Mouse (Mus musculus) cerebellum, adult 18-20 months (tissue): ENCODE measurements at regions not wholly inside any gene's neighbourhood (a gene's known extent, or its start where the extent isn't known, plus 50 kb on each side); places are given as distances from the start of the nearest gene placed in this dataset.
A peak's percentile ranks its signal among the peaks of the same experiment; 100 is the strongest.
"Not testable (repeated sequence)": the region's sequence is repeated elsewhere in the genome, so short reads cannot be mapped to it uniquely, and the experiment has no call there.

Experiments used
- DNase-seq, 2 experiments: peaks; one replicate each; pipeline ENCODE4 v3.0.0; 2021

- peak; percentile 68 to 72 for DNase-seq
Observed at GRCm38 (mm10) chr17:69563165-69563564, 124.0 kb downstream of the Akain1 start.

- DNase-seq: not testable (repeated sequence)
Observed at GRCm38 (mm10) chr17:69571070-69571669, 132.0 kb downstream of the Akain1 start.

- DNase-seq: no peak
Observed at GRCm38 (mm10) chr17:69590553-69590952, 151.4 kb downstream of the Akain1 start.

GRCm38 (mm10) chr17:69597773-69598295, 158.7 kb downstream of the Akain1 start:
- no peak for DNase-seq

DNA sequence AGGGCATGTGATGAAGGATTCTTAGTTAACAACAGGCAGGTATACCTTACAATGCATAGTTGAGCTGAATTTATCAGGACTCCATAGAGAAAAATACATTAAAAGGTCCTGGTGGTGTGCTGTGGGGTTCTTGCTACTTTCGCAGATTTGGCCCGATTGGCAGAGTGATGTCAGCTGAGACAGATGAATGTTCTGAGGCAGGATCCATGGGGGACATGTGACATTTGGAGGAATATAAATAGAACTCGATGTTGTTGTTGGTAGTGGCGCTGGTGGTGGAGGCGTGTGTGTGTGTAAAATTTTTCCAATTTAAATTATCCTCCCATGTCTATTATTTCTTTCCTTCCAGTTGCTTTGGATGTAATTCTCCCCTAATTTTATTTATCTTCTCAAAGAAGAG, 159.3 kb downstream of the Akain1 start:
- DNase-seq: peak in 1 of 2 experiments; percentile 4

- peak in 1 of 2 experiments; percentile 5 for DNase-seq
Observed at GRCm38 (mm10) chr17:69603596-69603995, 164.5 kb downstream of the Akain1 start.

DNA sequence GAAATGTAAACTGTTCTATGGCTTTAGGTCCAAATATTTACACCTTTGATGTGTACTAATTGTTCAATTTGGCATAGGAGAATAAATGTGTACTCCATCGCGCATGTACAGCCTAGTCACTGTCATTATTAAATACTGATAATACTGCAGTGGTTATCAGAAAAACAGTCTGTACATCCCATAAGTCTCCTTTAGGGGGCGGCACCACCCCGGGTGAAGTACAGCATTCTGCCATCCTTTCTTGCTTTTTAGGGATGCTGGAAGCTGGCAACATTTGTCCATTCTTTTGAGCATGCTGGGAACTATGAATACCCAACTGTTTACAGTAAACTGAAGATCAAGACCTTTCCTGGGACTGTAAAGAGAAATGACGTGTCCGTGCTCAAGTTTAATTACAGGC, 165.6 kb downstream of the Akain1 start:
- peak; percentile 63 to 71 for DNase-seq

DNA sequence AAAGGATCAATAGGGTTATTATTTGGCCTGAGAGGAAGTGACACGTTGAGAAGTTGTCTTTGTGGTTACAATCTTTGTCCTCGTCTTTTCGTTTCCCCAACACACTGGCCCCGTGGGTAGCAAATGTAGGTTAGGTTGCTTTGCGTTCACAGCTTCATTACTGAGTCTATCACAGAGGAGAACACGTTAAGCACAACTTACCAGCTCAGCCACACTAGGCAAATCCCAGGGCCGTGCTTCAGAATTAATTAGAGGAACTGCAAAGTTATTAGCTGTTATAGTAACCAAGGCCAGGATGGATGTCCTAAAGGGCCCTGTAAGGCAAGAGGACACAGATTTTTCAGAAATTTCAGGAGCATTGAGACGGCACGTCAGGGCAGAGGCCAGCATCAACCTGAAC, 166.3 kb downstream of the Akain1 start:
- DNase-seq: no peak

DNA sequence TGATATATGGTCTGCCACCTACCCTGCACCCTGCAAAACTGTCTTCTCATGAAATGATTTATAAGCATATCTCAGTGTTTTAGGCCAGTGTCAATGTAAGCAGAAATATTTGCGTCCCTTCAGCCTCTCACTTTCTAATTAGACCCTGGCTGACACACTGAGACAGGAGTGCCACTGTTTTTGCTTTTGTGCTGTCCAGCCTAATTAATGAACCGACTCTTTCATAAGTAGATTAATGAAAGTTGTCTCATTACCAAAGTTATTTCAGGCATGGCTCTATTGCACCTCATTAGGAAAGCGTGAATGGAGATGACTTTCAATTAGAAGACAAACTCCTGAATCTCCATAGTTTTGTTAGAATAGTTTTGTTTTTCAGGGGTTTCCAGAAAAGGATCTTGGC, 192.3 kb downstream of the Akain1 start:
- DNase-seq: no peak

GRCm38 (mm10) chr17:69650496-69650895, 211.4 kb downstream of the Akain1 start:
- not testable (repeated sequence) for DNase-seq

DNA sequence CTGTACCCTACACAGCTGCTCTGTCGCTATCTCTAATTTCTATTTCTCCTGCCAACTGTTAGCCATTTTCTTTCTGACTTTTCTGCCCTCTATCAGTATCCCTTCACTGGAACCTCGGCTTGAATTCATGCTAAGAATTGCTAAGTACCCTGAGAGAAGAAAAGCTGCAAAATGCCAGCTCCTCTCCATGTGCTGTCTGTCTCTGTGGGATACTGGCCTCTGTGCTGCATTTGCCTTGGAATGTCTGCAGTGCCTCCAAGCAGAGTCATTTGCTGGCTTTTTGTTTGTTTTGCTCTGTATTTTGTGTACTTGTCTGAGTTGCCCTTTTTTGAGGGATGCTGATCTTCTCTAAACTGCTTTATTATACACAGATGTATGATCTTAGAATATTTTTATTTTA, 215.5 kb downstream of the Akain1 start:
- no peak for DNase-seq

DNA sequence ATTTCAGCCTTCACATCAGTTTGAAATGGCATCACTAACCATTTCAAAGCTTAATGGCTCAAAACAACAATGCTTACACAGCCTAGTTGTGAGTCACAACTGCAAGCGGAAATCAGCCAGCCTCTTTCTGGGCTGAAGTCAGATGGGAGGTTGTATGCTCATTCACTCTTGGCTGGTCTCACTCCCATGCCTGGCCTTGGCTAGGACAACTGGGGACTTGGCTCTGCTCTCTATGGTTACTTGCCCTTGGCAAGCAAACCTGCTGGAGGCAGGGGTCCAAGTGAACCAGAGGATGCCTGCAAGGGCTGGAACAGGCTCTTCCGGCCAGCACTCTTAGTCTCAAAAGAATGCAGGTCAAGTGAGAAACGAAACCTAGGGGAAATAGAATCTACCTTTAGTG, 233.4 kb downstream of the Akain1 start:
- peak; percentile 95 to 96 for DNase-seq

DNA sequence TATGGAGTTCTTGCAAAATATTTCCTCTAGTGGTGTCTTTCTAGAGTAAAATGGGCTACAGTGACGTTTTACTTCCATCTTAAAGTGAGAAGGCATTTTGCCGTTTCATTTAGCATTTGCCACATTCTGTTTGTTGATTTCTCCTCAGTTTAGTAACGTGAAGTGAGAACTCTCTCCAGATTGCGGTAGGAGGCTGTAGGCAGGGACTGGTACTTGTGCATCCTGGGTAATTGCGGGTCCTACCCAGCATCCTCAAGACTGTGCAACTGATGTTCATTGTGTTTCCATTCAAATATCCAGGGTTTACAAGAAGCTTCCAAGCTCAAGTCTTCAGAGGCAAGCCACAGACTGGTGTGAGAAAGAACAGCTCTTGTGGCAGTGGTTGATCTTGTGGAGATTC, 244.0 kb downstream of the Akain1 start:
- DNase-seq: no peak

- DNase-seq: no peak
Observed at GRCm38 (mm10) chr17:69685625-69686257, 246.6 kb downstream of the Akain1 start.

DNA sequence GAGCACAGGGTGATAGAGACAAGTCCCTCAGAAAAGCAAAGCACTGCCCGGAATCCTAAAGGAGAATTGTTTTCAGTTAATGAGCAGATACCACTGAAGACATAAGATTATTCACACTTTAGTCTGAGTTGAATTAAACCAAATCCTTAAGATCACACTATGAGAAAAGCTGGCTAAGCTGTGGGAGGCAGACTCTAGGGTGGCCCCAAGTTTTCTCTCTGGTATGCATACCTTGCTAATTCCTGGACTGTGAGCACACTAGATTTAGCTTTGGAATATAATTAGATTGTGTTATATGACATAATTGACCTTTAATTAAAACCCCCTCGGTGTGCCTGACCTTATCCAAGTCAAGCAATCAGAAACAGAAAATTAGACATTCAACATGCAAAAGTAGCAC, 247.3 kb downstream of the Akain1 start:
- no peak for DNase-seq

- peak; percentile 50 to 52 for DNase-seq
Observed at GRCm38 (mm10) chr17:69695341-69695740, 256.2 kb downstream of the Akain1 start.

GRCm38 (mm10) chr17:69727325-69727724, 241.5 kb upstream of the Dlgap1 start:
- no peak for DNase-seq

DNA sequence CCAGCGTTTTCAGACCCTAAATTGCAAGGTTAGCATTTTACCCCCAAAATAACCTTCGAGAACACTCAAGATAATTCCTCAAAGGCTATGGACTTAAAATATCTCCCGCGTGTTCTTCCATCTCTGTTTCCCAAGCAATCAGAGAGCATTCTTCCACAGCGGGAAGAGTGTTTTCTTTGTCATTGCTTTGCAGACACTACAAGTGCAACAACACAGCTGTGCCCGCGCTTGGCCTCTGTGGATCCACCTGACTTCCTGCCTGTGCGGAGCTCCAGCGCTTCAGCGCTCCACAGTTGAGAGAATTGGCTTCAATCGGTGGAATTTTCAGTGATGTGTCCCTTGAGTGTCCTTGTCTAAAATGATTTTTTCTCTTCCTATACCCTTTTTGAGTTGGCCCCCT, 235.9 kb upstream of the Dlgap1 start:
- DNase-seq: no peak

DNA sequence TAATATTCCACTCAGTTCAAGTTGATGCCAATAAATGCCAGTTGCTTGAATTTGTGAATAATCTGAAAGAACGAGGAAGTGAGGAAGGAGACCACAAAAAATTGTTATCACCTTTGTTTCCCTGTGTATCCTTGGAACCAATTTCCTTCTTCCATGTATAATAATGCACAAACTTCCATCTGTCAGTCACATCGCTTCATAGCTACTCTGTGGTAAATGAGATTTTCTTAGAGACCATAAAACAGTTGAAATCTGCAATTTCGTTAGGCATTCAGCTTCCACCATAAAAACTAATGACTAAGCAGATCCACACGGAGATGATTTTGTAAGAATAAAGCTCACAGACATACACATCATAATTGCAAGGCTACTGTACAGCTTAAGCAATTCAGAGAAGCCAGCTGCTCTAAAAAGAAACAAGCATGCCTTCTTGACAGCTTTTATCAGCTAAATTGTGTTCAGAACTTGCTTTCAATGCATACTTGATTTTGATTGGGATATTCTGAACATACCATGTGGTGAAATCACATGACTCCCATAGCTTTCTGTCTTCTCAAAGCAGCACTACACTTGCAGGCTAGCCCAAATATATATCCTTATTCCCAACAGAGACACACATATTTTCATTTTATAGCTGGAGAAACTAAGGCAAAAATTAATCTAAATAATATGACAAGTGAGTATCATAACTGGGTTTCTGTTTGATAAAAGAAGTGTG, 232.3 kb upstream of the Dlgap1 start:
- no peak for DNase-seq

- DNase-seq: peak; percentile 20 to 38
Observed at GRCm38 (mm10) chr17:69769002-69769421, 199.9 kb upstream of the Dlgap1 start.

DNA sequence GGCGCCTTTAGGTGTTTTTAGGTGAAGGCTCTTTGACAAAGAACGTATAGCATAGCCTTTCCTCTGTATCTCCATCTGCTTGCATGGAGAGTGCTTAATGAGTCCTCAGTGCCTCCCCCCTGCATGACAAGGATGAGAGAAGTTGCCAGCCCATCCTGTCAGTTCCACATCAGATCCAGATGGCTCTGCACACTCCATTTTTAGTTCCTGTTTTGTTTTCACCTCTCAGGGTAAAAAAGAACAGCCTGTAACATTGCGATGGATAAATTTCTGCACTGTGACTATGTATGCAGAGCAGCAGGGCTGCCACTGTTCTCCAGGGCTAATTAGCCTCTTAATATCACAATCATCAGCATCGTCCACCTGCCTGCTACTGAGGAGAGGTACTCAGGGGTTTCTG, 198.8 kb upstream of the Dlgap1 start:
- peak; percentile 27 to 35 for DNase-seq

- no peak for DNase-seq
Observed at GRCm38 (mm10) chr17:69781201-69781600, 187.7 kb upstream of the Dlgap1 start.

DNA sequence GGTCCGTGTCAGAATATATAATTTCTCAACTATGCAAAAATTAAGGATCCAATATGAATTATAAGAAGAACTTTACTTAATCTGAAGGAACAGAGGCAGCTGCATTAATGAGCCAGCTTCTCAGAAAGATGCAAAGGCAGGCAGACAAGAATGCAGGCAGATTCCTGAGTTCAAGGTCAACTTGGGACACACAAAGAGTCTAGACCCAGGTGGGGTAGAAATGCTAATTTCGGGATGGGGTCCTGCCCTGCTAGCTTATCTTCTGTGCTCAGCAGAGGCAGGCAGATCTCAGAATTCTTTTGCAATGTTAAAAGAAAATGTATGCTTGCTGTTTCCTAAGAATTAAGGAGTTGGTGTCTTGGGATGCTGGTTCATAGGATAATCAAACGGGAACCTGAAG, 181.9 kb upstream of the Dlgap1 start:
- no peak for DNase-seq

DNA sequence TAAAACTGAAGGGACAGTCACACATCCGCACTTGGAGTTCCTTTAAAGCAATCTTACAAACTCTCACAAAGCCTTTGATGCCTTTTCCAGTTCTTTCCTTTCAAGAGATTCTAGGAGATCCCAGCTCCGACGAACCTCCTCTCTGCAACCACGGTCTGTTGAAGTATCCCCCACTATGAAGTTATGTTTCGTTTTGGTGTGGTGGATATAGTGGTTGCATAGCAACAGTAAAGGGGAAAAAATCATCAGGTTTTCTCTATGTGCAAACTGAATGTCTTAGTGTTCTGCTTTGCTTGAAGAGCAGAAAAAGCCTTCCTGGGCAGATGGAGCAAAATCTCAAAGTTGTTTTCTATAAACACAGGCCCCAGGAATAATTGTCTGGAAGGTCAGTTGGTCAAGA, 147.4 kb upstream of the Dlgap1 start:
- no peak for DNase-seq
